Mouse (Mus musculus) forebrain, embryonic 16.5 days (tissue): ENCODE data around the gene Plin2. TPM values are rescaled to one million over a fixed set of nuclear protein-coding genes. Genes with fewer than 3 reads are reported as not detected.
"Not testable (repeated sequence)": the region's sequence is repeated elsewhere in the genome, so short reads cannot be mapped to it uniquely, and the experiment has no call there.

Source experiments
- ATAC-seq: fragments of 200-750 bp; cut with Nextera tagmentation; 2 replicates; pipeline ENCODE4 v1.8.0; 2017; ENCODE audit warnings: mild to moderate bottlenecking, moderate library complexity
- H3K27ac ChIP-seq: fragments of 300-500 bp; sonication (generic); 2 replicates; pipeline ENCODE4 v1.5.1; 2014; ENCODE audit warnings: low read length, control low read depth
- H3K27me3 ChIP-seq: fragments of 300-500 bp; sonication (generic); replicated peaks from 2 replicates; pipeline ENCODE4 v1.6.1; 2014; ENCODE audit warnings: low read length; ENCODE audit not compliant: control insufficient read depth, insufficient read depth
- H3K36me3 ChIP-seq: fragments of 300-500 bp; sonication (generic); 2 replicates; pipeline ENCODE4 v1.6.1; 2014; ENCODE audit not compliant: control insufficient read depth, insufficient read depth
- H3K4me1 ChIP-seq: fragments of 300-500 bp; sonication (generic); replicated peaks from 2 replicates; pipeline ENCODE4 v1.6.1; 2014; ENCODE audit warnings: low read length; ENCODE audit not compliant: control insufficient read depth, insufficient read depth
- H3K4me2 ChIP-seq: fragments of 300-500 bp; sonication (generic); 2 replicates; pipeline ENCODE4 v1.6.1; 2014; ENCODE audit warnings: mild to moderate bottlenecking, low read length, control low read depth
- H3K4me3 ChIP-seq: fragments of 300-500 bp; sonication (generic); replicated peaks from 2 replicates; pipeline ENCODE4 v1.5.1; 2014; ENCODE audit warnings: mild to moderate bottlenecking, low read length, control low read depth
- H3K9ac ChIP-seq: fragments of 300-500 bp; sonication (generic); replicated peaks from 2 replicates; pipeline ENCODE4 v1.6.1; 2014; ENCODE audit warnings: low read depth, low read length, control low read depth
- H3K9me3 ChIP-seq: fragments of 300-500 bp; sonication (generic); 2 replicates; pipeline ENCODE4 v1.6.1; 2016; ENCODE audit warnings: low read length; ENCODE audit not compliant: control insufficient read depth
- WGBS: fragments of 180-500 bp; shearing (Covaris S2); extraction: QIAGEN DNeasy Blood & Tissue Kit; methylation state at CpG from one replicate; pipeline ENCODE4 v1.1.7; 2014; 5-methylcytosine and 5-hydroxymethylcytosine counted together
- polyA plus RNA-seq: library from polyadenylated mRNA; unstranded; fragments of >200 nt; fragmentation: Nextera tagmentation; extraction: Ambion mirVana; gene quantifications from 2 replicates; pipeline ENCODE4 v1.2.1, GENCODE M21; 2015

Gene Plin2
- polyA plus RNA-seq, 1 experiment from 2014 or later: 37.3 TPM

DNA sequence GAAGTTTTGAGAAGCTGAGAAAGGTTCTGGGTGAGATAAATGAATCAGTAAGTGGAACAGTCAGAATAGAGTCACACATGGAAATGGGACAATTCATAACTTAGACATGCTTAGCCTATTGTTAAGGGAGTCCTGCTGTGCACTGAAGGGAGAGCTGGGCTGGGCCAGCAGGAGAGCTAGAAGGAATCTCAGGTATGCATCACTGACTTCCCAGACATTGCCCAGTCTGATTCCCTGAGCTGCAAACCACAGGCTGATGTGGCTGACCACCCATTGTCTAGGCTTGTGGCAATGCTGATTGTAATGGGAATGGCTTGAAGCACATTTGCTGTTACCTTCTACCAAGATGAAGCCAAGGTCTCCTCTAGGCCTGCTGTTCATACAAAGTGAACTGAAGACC, 4.3 kb upstream of the Plin2 start:
- not testable (repeated sequence) for H3K4me1 ChIP-seq, H3K4me2 ChIP-seq, H3K9ac ChIP-seq, H3K27me3 ChIP-seq, ATAC-seq, H3K36me3 ChIP-seq, H3K9me3 ChIP-seq, H3K27ac ChIP-seq, H3K4me3 ChIP-seq

DNA sequence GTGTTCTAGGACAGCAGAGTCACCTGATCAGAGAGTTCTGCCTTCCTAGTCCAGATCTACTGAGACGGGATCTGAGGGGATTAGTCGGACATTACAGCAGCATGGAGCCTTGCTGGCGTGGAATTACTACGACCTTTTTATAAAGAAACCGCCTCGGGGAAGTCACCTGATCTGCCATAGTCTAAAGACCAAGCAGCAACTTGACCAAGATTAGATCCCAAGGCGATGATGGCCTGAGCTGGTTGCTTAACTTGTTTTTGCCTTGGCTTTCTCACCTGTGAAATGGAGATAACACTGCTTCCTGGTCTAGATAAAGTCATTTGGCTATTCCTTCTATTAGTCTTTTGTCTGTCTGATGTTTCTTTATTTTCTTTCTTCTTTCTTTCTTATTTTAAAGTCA, 2.6 kb upstream of the Plin2 start:
- Histone ChIP-seq H3K4me1 (peaks cover 10% of the 10 kb centered on the region; the same call in 1 of the 2 replicates), H3K4me2 (no peak overlapping the region), H3K9me3 (no peaks in the 10 kb centered on the region), H3K9ac (no peak overlapping the region), H3K27ac (no peak overlapping the region), H3K36me3 (no peaks in the 10 kb centered on the region), H3K4me3 (no peak overlapping the region), H3K27me3 (no peaks in the 10 kb centered on the region)
- no peak for ATAC-seq
- WGBS: 70% methylated on average over 7 of the region's 7 CpGs

DNA sequence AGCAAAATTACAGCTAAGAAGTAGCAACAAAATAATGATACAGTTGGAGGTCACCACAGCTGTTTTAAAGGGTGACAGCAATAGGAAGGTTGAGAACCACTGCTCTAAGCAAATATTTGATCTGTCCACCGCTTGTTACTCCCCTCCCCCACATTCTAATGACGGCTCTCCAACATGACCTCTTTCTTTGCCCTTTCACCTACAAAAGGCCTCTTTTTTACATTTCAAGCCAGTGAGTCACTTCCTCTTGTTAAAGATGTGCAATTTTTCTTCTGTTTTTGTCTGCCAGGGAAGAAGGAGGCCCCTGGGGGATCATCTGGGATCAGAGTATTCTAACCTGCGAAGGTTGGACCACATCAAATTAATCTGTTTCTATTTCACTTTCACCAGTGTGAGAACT, 1.9 kb upstream of the Plin2 start:
- no peaks in the 10 kb centered on the region for H3K36me3 ChIP-seq
- ATAC-seq: no peak
- WGBS: 71% methylated on average over 3 of the region's 3 CpGs
- H3K27me3 ChIP-seq: no peaks in the 10 kb centered on the region
- no peak overlapping the region for H3K9ac ChIP-seq
- no peak overlapping the region for H3K4me3 ChIP-seq
- H3K4me2 ChIP-seq: no peak overlapping the region
- H3K9me3 ChIP-seq: no peaks in the 10 kb centered on the region
- H3K27ac ChIP-seq: no peak overlapping the region
- peaks cover 10% of the 10 kb centered on the region; the same call in 1 of the 2 replicates for H3K4me1 ChIP-seq

DNA sequence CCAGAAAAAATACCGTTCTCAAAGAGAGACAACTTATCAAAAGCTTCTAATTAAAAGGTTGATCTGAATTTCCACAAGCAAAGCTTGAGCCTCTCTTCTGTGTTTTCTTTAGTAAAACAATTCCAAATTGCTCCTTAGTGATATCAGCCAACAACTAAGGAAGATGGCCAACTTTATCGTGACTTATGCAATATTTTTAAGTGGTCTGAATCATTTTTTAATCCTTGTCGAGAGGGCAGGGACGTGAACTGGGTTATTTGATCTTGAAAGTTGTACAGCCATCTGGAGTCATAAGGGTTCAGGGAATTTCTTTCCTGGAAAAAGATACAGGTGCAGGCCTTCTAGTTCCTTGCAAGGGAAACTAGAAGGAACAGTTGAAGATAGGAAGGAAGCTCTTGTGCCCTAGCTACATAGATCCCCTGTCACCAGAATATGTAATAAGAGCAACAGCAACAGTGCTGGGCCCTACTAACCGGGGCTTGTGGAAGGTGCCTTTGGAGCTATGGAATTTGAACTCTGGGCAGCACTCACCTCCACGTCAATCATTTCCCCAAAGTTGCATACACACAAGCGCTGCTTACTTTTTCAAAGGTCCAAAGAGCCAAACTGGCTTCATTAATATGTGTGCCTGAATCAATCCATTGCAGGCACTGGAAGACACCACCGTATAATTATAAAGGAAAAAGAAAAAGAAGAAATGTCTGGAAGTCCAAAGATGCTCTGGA, 884 bp upstream of the Plin2 start:
- H3K4me1 ChIP-seq: peaks cover 10% of the 10 kb centered on the region; the same call in 1 of the 2 replicates
- no peak overlapping the region for H3K4me2 ChIP-seq
- no peak overlapping the region for H3K27ac ChIP-seq
- H3K9me3 ChIP-seq: no peaks in the 10 kb centered on the region
- WGBS: 79% methylated on average over 8 of the region's 8 CpGs
- no peak overlapping the region for H3K4me3 ChIP-seq
- no peak overlapping the region for H3K9ac ChIP-seq
- no peaks in the 10 kb centered on the region for H3K36me3 ChIP-seq
- no peaks in the 10 kb centered on the region for H3K27me3 ChIP-seq
- ATAC-seq: no peak

DNA sequence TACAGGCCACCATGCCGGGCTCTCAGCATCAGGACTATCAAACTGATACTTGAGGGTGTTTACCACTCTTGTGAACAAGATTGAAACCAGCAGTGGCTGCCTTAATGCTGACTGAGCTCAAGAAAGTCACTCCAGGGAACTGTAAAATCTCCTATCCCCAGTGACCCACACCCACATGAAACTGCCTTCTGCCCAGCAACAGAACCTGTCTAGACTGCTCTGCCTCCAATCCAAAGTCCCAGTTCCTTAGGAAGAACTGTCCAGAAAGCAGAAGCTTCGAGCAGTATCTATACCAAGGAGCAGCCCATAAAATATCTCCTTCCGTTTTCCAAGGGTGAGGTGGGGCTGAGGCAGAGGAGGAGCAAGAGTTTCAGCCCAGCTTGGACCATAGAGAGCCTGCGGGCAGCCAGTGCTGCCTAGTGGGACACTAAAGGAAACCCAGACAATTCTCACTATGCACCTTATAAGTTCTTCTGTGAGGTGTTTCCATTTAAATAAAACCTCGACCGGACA, 563 bp downstream of the Plin2 start:
- peak overlapping the region; percentile 67 for H3K4me3 ChIP-seq
- WGBS: 21% methylated on average over 5 of the region's 6 CpGs
- not testable (repeated sequence) for H3K27ac ChIP-seq, H3K9me3 ChIP-seq, H3K27me3 ChIP-seq, H3K36me3 ChIP-seq, H3K4me1 ChIP-seq
- ATAC-seq: peak; percentile 77
- H3K9ac ChIP-seq: peak overlapping the region; percentile 76
- H3K4me2 ChIP-seq: peak overlapping the region; percentile 85

DNA sequence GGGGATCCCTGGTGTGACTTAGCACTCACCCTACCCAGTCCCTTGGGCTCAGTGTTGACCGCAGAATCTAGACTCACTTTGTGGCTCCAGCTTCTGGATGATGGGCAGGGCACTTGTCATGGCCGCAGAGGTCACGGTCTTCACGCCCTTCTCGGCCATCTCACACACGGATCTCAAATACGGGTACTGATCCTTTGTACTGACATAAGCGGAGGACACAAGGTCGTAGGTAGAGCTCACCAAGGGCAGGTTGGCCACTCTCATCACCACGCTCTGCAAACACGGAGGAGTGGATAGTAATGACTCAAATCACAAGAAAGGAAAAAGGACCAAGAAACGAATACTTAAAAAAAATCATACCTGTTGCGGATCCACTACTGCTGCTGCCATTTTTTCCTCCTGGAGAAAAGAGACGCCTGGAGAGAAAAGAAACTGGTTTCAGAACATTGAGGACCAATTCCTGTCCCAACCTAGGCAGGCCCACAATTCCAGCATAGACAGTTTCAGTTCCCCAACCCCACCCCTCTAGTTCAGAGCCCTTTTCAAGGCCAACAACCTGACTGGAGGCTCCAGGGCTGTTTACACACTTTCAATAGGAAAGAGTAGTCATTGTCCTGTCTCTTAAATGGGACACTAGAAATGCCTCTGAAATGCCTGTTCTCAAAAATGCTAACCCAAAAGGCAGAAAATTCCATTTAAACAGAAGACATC, 1.4 kb downstream of the Plin2 start:
- Histone ChIP-seq H3K4me3 (no peak overlapping the region), H3K4me2 (no peak overlapping the region), H3K9ac (no peak overlapping the region), H3K36me3 (no peaks in the 10 kb centered on the region), H3K27me3 (no peaks in the 10 kb centered on the region), H3K4me1 (peaks cover 10% of the 10 kb centered on the region; the same call in 1 of the 2 replicates), H3K9me3 (no peaks in the 10 kb centered on the region), H3K27ac (no peak overlapping the region)
- 94% methylated on average over 14 of the region's 14 CpGs for WGBS
- no peak for ATAC-seq

DNA sequence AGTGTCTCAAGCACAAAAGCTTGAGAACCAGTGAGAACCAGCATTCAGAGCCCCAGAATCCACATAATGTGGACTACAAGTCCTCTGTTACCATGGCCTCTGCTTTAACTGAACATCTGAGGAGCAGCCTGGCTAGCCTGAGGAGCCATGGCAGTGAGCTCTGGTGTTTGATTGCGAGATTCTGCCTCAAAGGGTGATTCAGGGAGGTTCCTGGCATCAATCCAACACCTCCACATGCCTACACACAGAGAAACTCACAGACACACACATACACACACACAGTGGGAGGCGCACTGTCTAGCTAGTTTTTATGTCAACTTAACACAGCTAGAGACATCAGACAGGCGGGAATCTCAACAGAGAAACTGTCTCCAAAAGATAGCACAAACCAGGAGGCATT, 4.3 kb downstream of the Plin2 start:
- H3K4me3 ChIP-seq: no peak overlapping the region
- ATAC-seq: no peak
- no peak overlapping the region for H3K27ac ChIP-seq
- no peak overlapping the region for H3K4me2 ChIP-seq
- H3K9me3 ChIP-seq: no peaks in the 10 kb centered on the region
- no peak overlapping the region for H3K9ac ChIP-seq
- H3K27me3 ChIP-seq: no peaks in the 10 kb centered on the region
- H3K36me3 ChIP-seq: no peaks in the 10 kb centered on the region
- WGBS: 67% methylated on average over 3 of the region's 3 CpGs
- H3K4me1 ChIP-seq: peaks cover 10% of the 10 kb centered on the region; the same call in 1 of the 2 replicates

DNA sequence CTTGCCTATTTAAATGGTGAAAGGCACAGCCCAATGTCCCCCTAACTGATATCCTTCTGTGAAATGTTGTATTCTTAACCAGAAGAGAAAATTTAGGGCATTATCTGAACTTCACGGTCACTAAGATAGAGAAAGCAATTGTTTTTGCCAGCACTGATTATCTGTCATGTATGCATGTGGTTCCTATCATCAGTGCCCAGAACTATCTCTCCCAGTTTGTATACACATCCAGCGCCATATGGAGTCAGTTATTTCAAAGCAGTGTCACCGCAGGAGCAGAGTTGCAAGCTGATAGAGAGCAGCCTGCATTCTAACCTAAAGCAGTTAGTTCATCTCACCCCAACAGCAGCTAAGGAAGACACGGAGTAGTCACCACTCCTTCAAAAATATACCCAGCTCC, 5.9 kb downstream of the Plin2 start:
- 90% methylated on average over 4 of the region's 4 CpGs for WGBS
- H3K4me3 ChIP-seq: no peak overlapping the region
- H3K9me3 ChIP-seq: no peaks in the 10 kb centered on the region
- H3K4me2 ChIP-seq: no peak overlapping the region
- peaks cover 9% of the 10 kb centered on the region for H3K36me3 ChIP-seq
- ATAC-seq: no peak
- peaks cover under 1% of the 10 kb centered on the region; the same call in 1 of the 2 replicates for H3K4me1 ChIP-seq
- H3K27me3 ChIP-seq: no peaks in the 10 kb centered on the region
- no peak overlapping the region for H3K9ac ChIP-seq
- H3K27ac ChIP-seq: no peak overlapping the region

DNA sequence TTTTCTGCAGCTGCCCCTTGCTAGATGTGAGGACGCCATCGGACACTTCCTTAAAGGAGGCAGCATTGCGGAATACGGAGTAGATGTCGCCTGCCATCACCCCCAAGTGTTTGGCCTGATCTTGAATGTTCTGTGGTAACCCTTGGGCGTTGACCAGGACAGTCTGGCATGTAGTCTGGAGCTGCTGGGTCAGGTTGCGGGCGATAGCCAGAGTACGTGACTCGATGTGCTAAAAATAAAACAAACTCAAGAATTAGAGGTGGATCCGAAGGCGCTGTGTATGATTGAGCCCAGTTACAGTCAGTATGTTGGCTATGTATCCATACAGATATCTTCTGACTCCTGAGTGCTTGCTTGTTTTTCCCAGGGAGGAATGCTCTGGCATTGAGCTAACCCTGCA, 12.7 kb downstream of the Plin2 start:
- H3K4me2 ChIP-seq: no peak overlapping the region
- peaks cover 20% of the 10 kb centered on the region for H3K36me3 ChIP-seq
- H3K4me3 ChIP-seq: no peak overlapping the region
- H3K4me1 ChIP-seq: no peaks in the 10 kb centered on the region
- no peak overlapping the region for H3K9ac ChIP-seq
- ATAC-seq: no peak
- WGBS: 96% methylated on average over 12 of the region's 12 CpGs
- no peaks in the 10 kb centered on the region for H3K9me3 ChIP-seq
- H3K27ac ChIP-seq: no peak overlapping the region
- no peaks in the 10 kb centered on the region for H3K27me3 ChIP-seq
